Mouse (Mus musculus) CH12.LX (cell line): ENCODE data around the gene Gm5426.

Experiments
- GABPA ChIP-seq: IDR thresholded peaks from 2 replicates; pipeline ENCODE4 v1.6.1; 2012; ENCODE audit warnings: low read depth, low read length, improper control_type of control experiment, inconsistent platforms; ENCODE audit not compliant: insufficient replicate concordance
- KAT2A ChIP-seq: IDR thresholded peaks from 2 replicates; pipeline ENCODE4 v1.6.1; 2012; ENCODE audit warnings: low read length, improper control_type of control experiment, inconsistent platforms; ENCODE audit not compliant: insufficient replicate concordance
- SIN3A ChIP-seq: IDR thresholded peaks from 2 replicates; pipeline ENCODE4 v1.6.1; 2012; ENCODE audit warnings: low read length, improper control_type of control experiment, inconsistent platforms
- TCF12 ChIP-seq: IDR thresholded peaks from 2 replicates; pipeline ENCODE4 v1.6.1; 2014; ENCODE audit warnings: low read depth, mild to moderate bottlenecking, inconsistent platforms, low read length, improper control_type of control experiment
- ZC3H11A ChIP-seq: IDR thresholded peaks from 2 replicates; pipeline ENCODE4 v1.6.1; 2012; ENCODE audit warnings: low read depth, mild to moderate bottlenecking, inconsistent platforms, low read length, improper control_type of control experiment
- ZNF384 ChIP-seq: IDR thresholded peaks from 2 replicates; pipeline ENCODE4 v1.6.1; 2012; ENCODE audit warnings: low read depth, low read length, improper control_type of control experiment, inconsistent platforms

GRCm38 (mm10) chr10:96101035-96101434 is 35.4 kb upstream of the Gm5426 start:
- TF ChIP-seq SIN3A: no peak
- no peak for TF ChIP-seq ZC3H11A
- no peak for TF ChIP-seq GABPA
- no peak for TF ChIP-seq ZNF384
- TF ChIP-seq KAT2A: no peak
- no peak for TF ChIP-seq TCF12
